Mouse (Mus musculus) heart, postnatal 0 days (tissue): ENCODE results near the gene Natd1.

Experiments
- CTCF ChIP-seq: IDR thresholded peaks from 2 replicates; pipeline ENCODE4 v1.5.1; 2016; ENCODE audit warnings: antibody characterized with exemption, control low read depth, low read depth
- EP300 ChIP-seq: IDR thresholded peaks from 2 replicates; pipeline ENCODE4 v1.6.1; 2016; ENCODE audit warnings: antibody characterized with exemption, low read depth

- TF ChIP-seq CTCF (no peak), EP300 (no peak)
Measured at GRCm38 (mm10) chr11:60861993-60862392, 52.6 kb downstream of the Natd1 start.
